Comparison of ENCODE assay signal across 15 mouse cellular contexts in the genomic region with DNA sequence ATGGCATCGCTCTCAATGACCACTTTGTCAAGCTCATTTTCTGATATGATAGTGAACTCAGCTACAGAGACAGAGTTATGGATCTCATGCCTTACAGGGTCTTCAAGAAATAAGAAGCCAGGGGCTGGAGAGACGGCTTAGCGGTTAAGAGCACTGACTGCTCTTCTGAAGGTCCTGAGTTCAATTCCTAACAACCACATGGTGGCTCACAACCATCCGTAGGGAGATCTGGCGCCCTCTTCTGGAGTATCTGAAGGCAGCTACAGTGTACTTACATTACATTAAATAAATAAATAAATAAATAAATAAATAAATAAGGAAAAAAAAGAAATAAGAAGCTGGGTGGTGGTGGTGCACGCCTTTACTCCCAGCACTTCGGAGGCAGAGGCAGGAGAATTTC. TPM values are rescaled to one million over a fixed set of nuclear protein-coding genes. Genes with fewer than 3 reads are reported as not detected.
A peak's percentile ranks its signal among the peaks of the same experiment; 100 is the strongest.
DNase-seq lines count a peak whose midpoint lies in the region; ATAC-seq and TF ChIP-seq lines count a peak whose summit lies in the region.
"Had no signal": no experiment of that assay in that cellular context is flagged by ENCODE, and none has a peak within 500 bp of the region (broad histone marks: within the 10 kb centered on the region; RNA-seq: fewer than 3 reads in every experiment).

No protein-coding gene starts in this region.

- peak; percentile 47; the same call in 1 of the 2 replicates for TF ChIP-seq CTCF in liver, embryonic 14.5 days (IDR thresholded peaks at IDR 0.05; ENCODE audit: low read depth)

- intact Hi-C loops in left cerebral cortex, postnatal 4 days (cut with DNase I): no loop called here

- DNase-seq in kidney, postnatal 4 days: peak; percentile 8 to 17
- DNase-seq in kidney, adult 8-10 months: no peak
- peak; percentile 20 to 24 for DNase-seq in B cell, adult 2 months
- DNase-seq in ES-CJ7 (ENCODE audit: low read depth, low spot score): peak; percentile 49
- DNase-seq in liver, embryonic 14.5 days (ENCODE audit: low read depth in 3 of 3, low spot score in 3 of 3): no peak
- no peak for DNase-seq in left cerebral cortex, postnatal 4 days
- no peak for DNase-seq in right cerebral cortex, postnatal 14 days
- DNase-seq: adrenal gland, postnatal 25 days; cerebellum, adult 11 months; heart, postnatal 36 days; thymus, adult 2 months had no signal

- H3K4me1 ChIP-seq in liver, embryonic 14.5 days (replicated peaks; ENCODE audit: control insufficient read depth in 2 of 2, insufficient read depth in 2 of 2, low read length in 1 of 2): no peaks in the 10 kb centered on the region
- H3K4me1 ChIP-seq: lung, embryonic 15.5 days had no signal

- no peak for TF ChIP-seq EP300 in liver, embryonic 14.5 days (IDR thresholded peaks at IDR 0.05; ENCODE audit: low read depth)

- no peaks in the 10 kb centered on the region for H3K27me3 ChIP-seq in liver, embryonic 14.5 days (ENCODE audit: control insufficient read depth, insufficient read depth, low read length)
- H3K27me3 ChIP-seq: lung, embryonic 15.5 days had no signal

- no peak overlapping the region for H3K4me2 ChIP-seq in liver, embryonic 14.5 days (ENCODE audit: low read depth)
- H3K4me2 ChIP-seq: lung, embryonic 15.5 days had no signal

- H3K9me3 ChIP-seq in liver, embryonic 14.5 days (ENCODE audit: control insufficient read depth, low read length): no peaks in the 10 kb centered on the region
- H3K9me3 ChIP-seq: lung, embryonic 15.5 days had no signal

- no peaks in the 10 kb centered on the region for H3K36me3 ChIP-seq in liver, embryonic 14.5 days (replicated peaks; ENCODE audit: control insufficient read depth, insufficient read depth, low read depth)
- H3K36me3 ChIP-seq: lung, embryonic 15.5 days had no signal

- no peak overlapping the region for H3K9ac ChIP-seq in liver, embryonic 14.5 days (replicated peaks)
- H3K9ac ChIP-seq: lung, embryonic 15.5 days had no signal

- WGBS in liver, embryonic 14.5 days (ENCODE audit: insufficient replicate concordance): 70% methylated on average over 7 of the region's 7 CpGs

- no peak overlapping the region for H3K27ac ChIP-seq in liver, embryonic 14.5 days
- H3K27ac ChIP-seq: lung, embryonic 15.5 days had no signal

- no peak overlapping the region for H3K4me3 ChIP-seq in liver, embryonic 14.5 days (ENCODE audit: insufficient read depth in 1 of 2, low read depth in 2 of 2, low read length in 2 of 2)
- H3K4me3 ChIP-seq: lung, embryonic 15.5 days had no signal

- no peak for ATAC-seq in liver, embryonic 14.5 days (ENCODE audit: insufficient read depth)
- no peak for ATAC-seq in monocyte, adult 5-6 weeks (replicated peaks; ENCODE audit: insufficient number of reproducible peaks, low FRiP score, low TSS enrichment, poor library complexity, severe bottlenecking)

RNA-seq across cellular contexts. Expression of a gene that starts 13.2 kb away (rescaled TPM):
- polyA plus RNA-seq in liver, embryonic 14.5 days (2012; rRNA removed): not detected in 2 replicates
- not detected in 2 replicates for polyA plus RNA-seq in liver, embryonic 14.5 days (2014; fragmentation: Nextera tagmentation; extraction: Ambion mirVana)
- total RNA-seq in left cerebral cortex, postnatal 4 days (2021): not detected
- not detected in 3 replicates for total RNA-seq in monocyte, adult 5-6 weeks (2017)
- total RNA-seq: adrenal gland, postnatal 25 days; heart, postnatal 36 days; megakaryocyte-erythroid progenitor cell, adult 5-6 weeks had no signal
- polyA plus RNA-seq: intestine, embryonic 14.5 days had no signal

RNA-seq across cellular contexts. Expression of a gene that starts 26.7 kb away (rescaled TPM):
- polyA plus RNA-seq in liver, embryonic 14.5 days (2012; rRNA removed): 3.1 and 5.1 TPM in 2 replicates
- polyA plus RNA-seq in liver, embryonic 14.5 days (2014; fragmentation: Nextera tagmentation; extraction: Ambion mirVana): 10.0 and 10.3 TPM in 2 replicates
- total RNA-seq in left cerebral cortex, postnatal 4 days (2021): 10 to 100 TPM; 10.1 to 11.3 TPM
- 27.8 to 53.5 TPM (median 45.6 TPM) in 3 replicates for total RNA-seq in monocyte, adult 5-6 weeks (2017)

RNA-seq across cellular contexts. Expression of a gene that starts 36.0 kb away (rescaled TPM):
- polyA plus RNA-seq in liver, embryonic 14.5 days (2012; rRNA removed): 5.0 and 8.1 TPM in 2 replicates
- 5.4 and 9.1 TPM in 2 replicates for polyA plus RNA-seq in liver, embryonic 14.5 days (2014; fragmentation: Nextera tagmentation; extraction: Ambion mirVana)
- 1 to 10 TPM; 2.9 to 4.2 TPM for total RNA-seq in left cerebral cortex, postnatal 4 days (2021)
- 300 to 388 TPM (median 378 TPM) in 3 replicates for total RNA-seq in monocyte, adult 5-6 weeks (2017)

RNA-seq across cellular contexts. Expression of a gene that starts 39.2 kb away (rescaled TPM):
- polyA plus RNA-seq in liver, embryonic 14.5 days (2012; rRNA removed): not detected in 2 replicates
- polyA plus RNA-seq in liver, embryonic 14.5 days (2014; fragmentation: Nextera tagmentation; extraction: Ambion mirVana): not detected in 2 replicates
- total RNA-seq in left cerebral cortex, postnatal 4 days (2021): not detected
- total RNA-seq in monocyte, adult 5-6 weeks (2017): 0.68 TPM in 1 of 3 replicates, not detected in the others

Comparison
In these comparisons a context has a peak if more than half of its experiments do, and no peak if none do; other contexts are left out.
1. DNase-seq: peak in kidney, postnatal 4 days (2 of 2), B cell, adult 2 months (2 of 2) and ES-CJ7 (single experiment); none in kidney, adult 8-10 months (0 of 2), liver, embryonic 14.5 days (0 of 3), left cerebral cortex, postnatal 4 days (single experiment) and right cerebral cortex, postnatal 14 days (single experiment).
2. RNA of a gene that starts 36.0 kb away (total RNA-seq): 300 to 388 TPM in monocyte, adult 5-6 weeks; 2.9 to 4.2 TPM in left cerebral cortex, postnatal 4 days; every median in the first group is over 10 times any median in the second.